Mouse (Mus musculus): ENCODE measurements around the gene Mfsd6l. TPM values are rescaled to one million over a fixed set of nuclear protein-coding genes. Genes with fewer than 3 reads are reported as not detected.

Mfsd6l gene
- polyA plus RNA-seq, 1 experiment from 2014 or later: 0.35 TPM

- 70% methylated on average over 5 of the region's 5 CpGs for WGBS
- no peak for ATAC-seq (ENCODE audit: insufficient number of reproducible peaks, insufficient read depth, low FRiP score, low TSS enrichment)
- Histone ChIP-seq H3K27me3 (peaks cover 8% of the 10 kb centered on the region), H3K36me3 (no peaks in the 10 kb centered on the region), H3K4me2 (replicated peaks) (no peak overlapping the region), H3K4me1 (no peaks in the 10 kb centered on the region), H3K9ac (no peak overlapping the region), H3K27ac (no peak overlapping the region), H3K4me3 (no peak overlapping the region), H3K9me3 (no peaks in the 10 kb centered on the region)
Observed at GRCm38 (mm10) chr11:68532773-68533172, 23.2 kb upstream of the Mfsd6l start.

- H3K27me3 ChIP-seq: peaks cover 8% of the 10 kb centered on the region
- 86% methylated on average over 6 of the region's 6 CpGs for WGBS
- H3K9me3 ChIP-seq: no peaks in the 10 kb centered on the region
- H3K27ac ChIP-seq: no peak overlapping the region
- H3K4me3 ChIP-seq: no peak overlapping the region
- no peak for ATAC-seq (ENCODE audit: insufficient number of reproducible peaks, insufficient read depth, low FRiP score, low TSS enrichment)
- H3K36me3 ChIP-seq: no peaks in the 10 kb centered on the region
- H3K4me1 ChIP-seq: no peaks in the 10 kb centered on the region
- H3K4me2 ChIP-seq (replicated peaks): no peak overlapping the region
- no peak overlapping the region for H3K9ac ChIP-seq
Observed at GRCm38 (mm10) chr11:68533971-68534475, 22.0 kb upstream of the Mfsd6l start.

GRCm38 (mm10) chr11:68536026-68536425 is 20.0 kb upstream of the Mfsd6l start:
- peaks cover 6% of the 10 kb centered on the region for H3K27me3 ChIP-seq
- no peaks in the 10 kb centered on the region for H3K9me3 ChIP-seq
- no peak overlapping the region for H3K4me2 ChIP-seq (replicated peaks)
- no peak for ATAC-seq (ENCODE audit: insufficient number of reproducible peaks, insufficient read depth, low FRiP score, low TSS enrichment)
- no peak overlapping the region for H3K4me3 ChIP-seq
- WGBS: 72% methylated on average over 4 of the region's 4 CpGs
- no peak overlapping the region for H3K9ac ChIP-seq
- no peaks in the 10 kb centered on the region for H3K36me3 ChIP-seq
- H3K4me1 ChIP-seq: no peaks in the 10 kb centered on the region
- H3K27ac ChIP-seq: no peak overlapping the region

- ATAC-seq (ENCODE audit: insufficient number of reproducible peaks, insufficient read depth, low FRiP score, low TSS enrichment): no peak
- no peak overlapping the region for H3K4me2 ChIP-seq (replicated peaks)
- no peak overlapping the region for H3K4me3 ChIP-seq
- no peaks in the 10 kb centered on the region for H3K9me3 ChIP-seq
- no peak overlapping the region for H3K27ac ChIP-seq
- no peak overlapping the region for H3K9ac ChIP-seq
- no peaks in the 10 kb centered on the region for H3K36me3 ChIP-seq
- no peaks in the 10 kb centered on the region for H3K4me1 ChIP-seq
- 39% methylated on average over 4 of the region's 4 CpGs for WGBS
- peaks cover 6% of the 10 kb centered on the region; the same call in 1 of the 2 replicates for H3K27me3 ChIP-seq
Observed at GRCm38 (mm10) chr11:68536465-68536864, 19.5 kb upstream of the Mfsd6l start.

DNA sequence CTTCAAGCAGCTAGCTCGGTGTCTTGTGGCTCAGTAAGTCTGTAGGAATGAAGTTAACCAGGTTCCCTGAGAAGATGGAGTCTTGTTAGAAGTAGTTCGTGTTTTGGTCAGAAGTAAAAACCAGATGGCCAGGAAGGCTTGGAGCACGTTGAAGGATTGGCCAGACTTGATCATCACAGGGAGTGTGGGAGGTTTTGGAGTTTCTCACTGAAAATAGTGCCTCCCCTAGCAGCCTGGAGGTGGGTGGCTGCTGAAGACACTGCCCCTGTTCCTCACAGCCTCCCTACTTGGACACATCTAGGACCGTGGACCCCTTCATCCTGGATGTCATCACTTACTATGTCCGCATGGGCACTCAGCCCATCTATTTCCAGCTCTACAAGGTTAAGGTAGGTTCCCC is 16.4 kb upstream of the Mfsd6l start:
- no peak overlapping the region for H3K4me2 ChIP-seq (replicated peaks)
- H3K36me3 ChIP-seq: no peaks in the 10 kb centered on the region
- 57% methylated on average over 5 of the region's 5 CpGs for WGBS
- no peaks in the 10 kb centered on the region for H3K9me3 ChIP-seq
- H3K4me1 ChIP-seq: peaks cover under 1% of the 10 kb centered on the region; the same call in 1 of the 2 replicates
- 0 out of 2 replicates have a peak, but pooled peaks cover 3% of the 10 kb centered on the region for H3K27me3 ChIP-seq
- H3K27ac ChIP-seq: no peak overlapping the region
- H3K9ac ChIP-seq: no peak overlapping the region
- no peak overlapping the region for H3K4me3 ChIP-seq
- ATAC-seq (ENCODE audit: insufficient number of reproducible peaks, insufficient read depth, low FRiP score, low TSS enrichment): no peak

DNA sequence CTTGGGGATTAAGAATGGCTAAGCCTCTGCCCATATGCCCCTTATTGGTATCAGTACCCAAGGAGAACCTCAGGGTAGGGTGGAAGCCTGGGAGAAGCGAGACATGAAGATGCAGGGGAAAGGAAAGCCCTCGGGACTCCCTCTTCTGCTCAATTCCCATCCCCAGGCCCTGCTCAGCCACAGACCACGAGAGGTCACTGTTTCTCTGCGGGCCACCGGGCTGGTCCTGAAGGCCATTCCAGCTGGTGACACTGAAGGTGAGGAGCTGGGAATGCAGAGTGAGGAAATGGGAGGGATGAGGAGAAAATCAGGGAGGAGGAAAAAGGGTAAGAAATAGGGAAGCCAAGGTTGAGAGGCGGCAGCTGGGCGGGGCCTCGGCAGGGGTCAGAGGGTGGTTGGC is 11.4 kb upstream of the Mfsd6l start:
- WGBS: 8% methylated on average over 8 of the region's 8 CpGs
- Histone ChIP-seq H3K9ac (no peak overlapping the region), H3K4me1 (peaks cover 4% of the 10 kb centered on the region; the same call in 1 of the 2 replicates), H3K4me3 (no peak overlapping the region), H3K4me2 (replicated peaks) (no peak overlapping the region), H3K36me3 (no peaks in the 10 kb centered on the region), H3K9me3 (no peaks in the 10 kb centered on the region), H3K27me3 (0 out of 2 replicates have a peak, but pooled peaks cover 3% of the 10 kb centered on the region), H3K27ac (no peak overlapping the region)
- no peak for ATAC-seq (ENCODE audit: insufficient number of reproducible peaks, insufficient read depth, low FRiP score, low TSS enrichment)

DNA sequence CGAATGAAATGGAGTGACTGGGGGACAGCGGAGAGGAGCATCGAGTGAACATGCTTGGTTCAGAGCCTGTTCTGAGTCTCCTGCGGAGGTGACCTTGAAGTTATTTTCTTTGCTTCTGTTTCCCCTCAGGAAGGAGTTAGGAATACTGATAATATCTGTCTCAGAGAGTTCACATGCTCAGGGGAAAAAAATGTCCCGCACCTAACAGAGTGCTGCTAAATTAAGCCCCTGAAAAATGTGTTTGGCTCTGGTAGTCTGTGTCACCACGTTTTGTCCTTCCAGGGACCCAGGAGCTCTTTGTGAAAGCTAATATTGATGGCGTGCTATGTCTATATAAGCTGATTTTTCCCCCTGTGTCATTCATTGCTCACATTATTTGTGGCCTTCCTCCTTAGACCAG is 10.8 kb upstream of the Mfsd6l start:
- Histone ChIP-seq H3K4me2 (replicated peaks) (no peak overlapping the region), H3K9me3 (no peaks in the 10 kb centered on the region), H3K36me3 (no peaks in the 10 kb centered on the region), H3K9ac (no peak overlapping the region), H3K4me3 (no peak overlapping the region), H3K4me1 (peaks cover 4% of the 10 kb centered on the region; the same call in 1 of the 2 replicates), H3K27me3 (0 out of 2 replicates have a peak, but pooled peaks cover 3% of the 10 kb centered on the region), H3K27ac (no peak overlapping the region)
- WGBS: 46% methylated on average over 7 of the region's 7 CpGs
- ATAC-seq (ENCODE audit: insufficient number of reproducible peaks, insufficient read depth, low FRiP score, low TSS enrichment): no peak

DNA sequence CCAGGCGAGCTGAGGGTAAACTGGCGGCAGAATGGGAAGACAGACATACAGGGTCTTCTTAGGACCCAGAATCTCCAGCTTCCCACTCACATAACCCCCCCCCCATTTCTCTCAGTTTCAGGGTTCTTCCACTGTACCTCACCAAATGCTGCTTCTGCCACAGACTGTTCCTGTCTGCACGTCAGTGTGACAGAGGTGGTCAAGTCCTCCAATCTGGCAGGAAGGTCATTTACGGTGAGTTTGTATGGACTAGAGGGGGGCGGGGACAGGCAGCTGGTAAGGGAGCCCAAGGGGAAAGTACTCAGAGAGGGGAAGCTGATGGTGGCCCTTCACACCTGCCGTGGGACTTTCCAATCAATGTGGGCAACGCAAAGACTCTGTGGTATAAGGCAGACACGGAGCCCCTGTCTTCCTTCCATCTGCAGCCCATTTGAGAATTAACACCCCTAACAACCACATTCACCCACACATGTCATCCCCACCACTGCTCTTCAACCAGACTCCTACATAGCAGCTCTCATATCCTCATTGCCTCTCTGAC is 10.2 kb upstream of the Mfsd6l start:
- no peak overlapping the region for H3K4me2 ChIP-seq (replicated peaks)
- WGBS: 71% methylated on average over 8 of the region's 8 CpGs
- no peak for ATAC-seq (ENCODE audit: insufficient number of reproducible peaks, insufficient read depth, low FRiP score, low TSS enrichment)
- H3K4me3 ChIP-seq: no peak overlapping the region
- H3K27ac ChIP-seq: no peak overlapping the region
- peaks cover 4% of the 10 kb centered on the region; the same call in 1 of the 2 replicates for H3K4me1 ChIP-seq
- no peaks in the 10 kb centered on the region for H3K36me3 ChIP-seq
- H3K9ac ChIP-seq: no peak overlapping the region
- H3K9me3 ChIP-seq: no peaks in the 10 kb centered on the region
- H3K27me3 ChIP-seq: 0 out of 2 replicates have a peak, but pooled peaks cover 3% of the 10 kb centered on the region

GRCm38 (mm10) chr11:68547484-68547883 is 8.5 kb upstream of the Mfsd6l start:
- 52% methylated on average over 2 of the region's 2 CpGs for WGBS
- Histone ChIP-seq H3K9ac (no peak overlapping the region), H3K36me3 (no peaks in the 10 kb centered on the region), H3K27me3 (0 out of 2 replicates have a peak, but pooled peaks cover 3% of the 10 kb centered on the region), H3K9me3 (no peaks in the 10 kb centered on the region), H3K4me3 (no peak overlapping the region), H3K4me2 (replicated peaks) (no peak overlapping the region), H3K27ac (no peak overlapping the region), H3K4me1 (peaks cover 4% of the 10 kb centered on the region; the same call in 1 of the 2 replicates)
- ATAC-seq (ENCODE audit: insufficient number of reproducible peaks, insufficient read depth, low FRiP score, low TSS enrichment): no peak

DNA sequence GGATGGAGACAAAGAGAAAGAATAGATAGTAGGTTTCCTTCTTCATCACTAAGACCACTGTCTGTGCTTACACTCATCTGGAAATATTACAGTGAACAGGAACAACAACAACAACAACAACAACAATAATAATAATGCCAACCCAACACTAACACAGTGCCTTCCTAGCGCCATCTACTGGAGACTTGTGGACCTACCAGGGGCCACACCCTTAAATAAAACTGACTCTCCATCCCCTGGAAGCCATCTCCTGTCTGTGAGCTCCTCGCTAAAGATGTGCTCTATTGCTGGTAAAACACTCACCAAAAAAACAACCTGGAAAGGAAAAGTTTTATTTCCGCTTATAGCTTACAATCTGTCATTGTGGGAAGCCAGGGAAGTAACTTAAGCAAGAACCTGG is 6.4 kb upstream of the Mfsd6l start:
- no peaks in the 10 kb centered on the region for H3K9me3 ChIP-seq
- no peak overlapping the region for H3K27ac ChIP-seq
- no peaks in the 10 kb centered on the region for H3K36me3 ChIP-seq
- H3K4me2 ChIP-seq (replicated peaks): no peak overlapping the region
- 55% methylated on average over 3 of the region's 3 CpGs for WGBS
- H3K27me3 ChIP-seq: no peaks in the 10 kb centered on the region
- no peak overlapping the region for H3K9ac ChIP-seq
- no peak overlapping the region for H3K4me3 ChIP-seq
- ATAC-seq (ENCODE audit: insufficient number of reproducible peaks, insufficient read depth, low FRiP score, low TSS enrichment): no peak
- peaks cover 7% of the 10 kb centered on the region; the same call in 1 of the 2 replicates for H3K4me1 ChIP-seq

- Histone ChIP-seq H3K27me3 (no peaks in the 10 kb centered on the region), H3K36me3 (no peaks in the 10 kb centered on the region), H3K9ac (no peak overlapping the region), H3K27ac (no peak overlapping the region), H3K9me3 (no peaks in the 10 kb centered on the region), H3K4me1 (0 out of 2 replicates have a peak, but pooled peaks cover 3% of the 10 kb centered on the region), H3K4me3 (no peak overlapping the region), H3K4me2 (replicated peaks) (no peak overlapping the region)
- no peak for ATAC-seq (ENCODE audit: insufficient number of reproducible peaks, insufficient read depth, low FRiP score, low TSS enrichment)
- WGBS: 58% methylated on average over 4 of the region's 4 CpGs
Observed at GRCm38 (mm10) chr11:68550358-68550757, 5.6 kb upstream of the Mfsd6l start.

DNA sequence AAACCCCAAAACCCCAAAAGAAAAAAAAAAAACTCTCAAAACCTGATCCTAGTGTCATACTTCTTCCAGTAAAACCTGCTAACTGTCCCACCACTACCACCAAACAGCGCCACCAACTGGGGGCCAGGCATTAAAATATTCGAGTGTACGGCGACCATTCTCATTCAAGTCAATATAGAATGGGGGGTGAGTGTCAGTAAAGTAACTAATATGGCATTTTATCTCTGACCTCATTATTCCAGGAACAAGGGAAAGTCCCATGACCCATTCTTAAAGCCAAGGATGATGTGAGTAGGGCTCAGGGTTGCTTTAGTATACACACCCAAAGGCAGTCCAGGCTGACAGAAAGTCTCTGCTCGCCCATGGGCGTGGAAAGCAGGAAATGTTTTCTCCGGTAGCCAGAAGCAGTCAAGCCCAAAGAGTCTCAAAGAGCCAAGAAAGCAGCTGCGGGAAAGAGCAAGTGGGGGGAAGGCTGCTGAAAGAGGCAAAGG is 2.0 kb upstream of the Mfsd6l start:
- no peak for ATAC-seq (ENCODE audit: insufficient number of reproducible peaks, insufficient read depth, low FRiP score, low TSS enrichment)
- no peak overlapping the region for H3K9ac ChIP-seq
- no peak overlapping the region for H3K4me3 ChIP-seq
- no peaks in the 10 kb centered on the region for H3K9me3 ChIP-seq
- H3K4me2 ChIP-seq (replicated peaks): no peak overlapping the region
- 37% methylated on average over 8 of the region's 8 CpGs for WGBS
- no peaks in the 10 kb centered on the region for H3K36me3 ChIP-seq
- 0 out of 2 replicates have a peak, but pooled peaks cover 8% of the 10 kb centered on the region for H3K4me1 ChIP-seq
- no peak overlapping the region for H3K27ac ChIP-seq
- peaks cover 22% of the 10 kb centered on the region for H3K27me3 ChIP-seq

Measured in embryonic facial prominence, embryonic 12.5 days (tissue).